ENCODE assay signal across 9 mouse cellular contexts in genomic region chr16:54991595-54992240, GRCm38 (mm10).
"Had no signal": no experiment of that assay in that cellular context is flagged by ENCODE, and none has a peak within 500 bp of the region (broad histone marks: within the 10 kb centered on the region; RNA-seq: fewer than 3 reads in every experiment).

No protein-coding gene starts in this region.

- DNase-seq: kidney, adult 11 months; kidney, postnatal 14 days; right cerebral cortex, postnatal 14 days; thymus, postnatal 36 days had no signal

- H3K4me3 ChIP-seq: left cerebral cortex, adult 2 months; limb, embryonic 15.5 days; liver, embryonic 12.5 days; midbrain, embryonic 12.5 days had no signal

- H3K36me3 ChIP-seq: limb, embryonic 15.5 days; liver, embryonic 12.5 days; midbrain, embryonic 12.5 days had no signal

- H3K27ac ChIP-seq: left cerebral cortex, adult 2 months; limb, embryonic 15.5 days; liver, embryonic 12.5 days; midbrain, embryonic 12.5 days had no signal

- H3K4me2 ChIP-seq: limb, embryonic 15.5 days; liver, embryonic 12.5 days; midbrain, embryonic 12.5 days had no signal

- ATAC-seq: liver, embryonic 12.5 days; midbrain, embryonic 16.5 days had no signal

- H3K27me3 ChIP-seq: limb, embryonic 15.5 days; liver, embryonic 12.5 days; midbrain, embryonic 12.5 days had no signal

- H3K9me3 ChIP-seq: limb, embryonic 15.5 days; liver, embryonic 12.5 days; midbrain, embryonic 12.5 days had no signal

- H3K9ac ChIP-seq: limb, embryonic 15.5 days; liver, embryonic 12.5 days; midbrain, embryonic 12.5 days had no signal

- H3K4me1 ChIP-seq: liver, embryonic 12.5 days; midbrain, embryonic 12.5 days had no signal
